Mouse (Mus musculus): ENCODE results near the gene Slc6a21.
A peak's percentile ranks its signal among the peaks of the same experiment; 100 is the strongest.

The Slc6a21 gene

GRCm38 (mm10) chr7:45277136-45277760 is at the start of gene Slc6a21:
TSS of gene Slc6a21 (plus strand) at chr7:45277513.
- DNase-seq = peak; percentile 70 to 89

- no peak for DNase-seq
Measured at GRCm38 (mm10) chr7:45228548-45228947, 48.8 kb upstream of the Slc6a21 start.

GRCm38 (mm10) chr7:45229046-45229445 is 48.3 kb upstream of the Slc6a21 start:
- DNase-seq = no peak

GRCm38 (mm10) chr7:45229459-45230203 is 47.7 kb upstream of the Slc6a21 start:
- DNase-seq = no peak

GRCm38 (mm10) chr7:45231192-45231591 is 46.1 kb upstream of the Slc6a21 start:
- DNase-seq = no peak

- no peak for DNase-seq
Measured at GRCm38 (mm10) chr7:45231941-45232340, 45.4 kb upstream of the Slc6a21 start.

- no peak for DNase-seq
Measured at GRCm38 (mm10) chr7:45232716-45233465, 44.4 kb upstream of the Slc6a21 start.

- peak in 1 of 2 experiments; percentile 23 for DNase-seq
Measured at GRCm38 (mm10) chr7:45233580-45234332, 43.6 kb upstream of the Slc6a21 start.

GRCm38 (mm10) chr7:45234333-45234841 is 42.9 kb upstream of the Slc6a21 start:
- no peak for DNase-seq

GRCm38 (mm10) chr7:45234922-45235571 is 42.3 kb upstream of the Slc6a21 start:
- DNase-seq = peak; percentile 41 to 42

GRCm38 (mm10) chr7:45235656-45236180 is 41.6 kb upstream of the Slc6a21 start:
- no peak for DNase-seq

- DNase-seq = no peak
Measured at GRCm38 (mm10) chr7:45237747-45238699, 39.3 kb upstream of the Slc6a21 start.

GRCm38 (mm10) chr7:45238723-45239496 is 38.4 kb upstream of the Slc6a21 start, which contains the start of gene Cd37:
TSS of gene Cd37 (minus strand) at chr7:45239115.
- peak in 1 of 2 experiments; percentile 42 for DNase-seq

GRCm38 (mm10) chr7:45240109-45240508 is 37.2 kb upstream of the Slc6a21 start:
- DNase-seq = no peak

GRCm38 (mm10) chr7:45240633-45241388 is 36.5 kb upstream of the Slc6a21 start, which contains the start of gene Slc6a16:
TSS of gene Slc6a16 (plus strand) at chr7:45241085.
- DNase-seq = peak; percentile 49 to 54

GRCm38 (mm10) chr7:45241389-45241749 is 35.9 kb upstream of the Slc6a21 start:
- no peak for DNase-seq

- no peak for DNase-seq
Measured at GRCm38 (mm10) chr7:45247666-45248065, 29.6 kb upstream of the Slc6a21 start.

- no peak for DNase-seq
Measured at GRCm38 (mm10) chr7:45253806-45254205, 23.5 kb upstream of the Slc6a21 start.

GRCm38 (mm10) chr7:45255822-45256221 is 21.5 kb upstream of the Slc6a21 start:
- peak; percentile 21 to 23 for DNase-seq
